Mouse (Mus musculus) kidney, adult 2 months (tissue): ENCODE data around the gene Ryr3. TPM values are rescaled to one million over a fixed set of nuclear protein-coding genes. Genes with fewer than 3 reads are reported as not detected.

ENCODE experiments used
- DNase-seq: peaks from one replicate; pipeline ENCODE4 v3.0.0; 2021
- H3K27ac ChIP-seq: fragments of 200-500 bp; 2 replicates; pipeline ENCODE4 v1.5.1; 2012; ENCODE audit warnings: low read depth, low read length, control low read depth, inconsistent platforms; ENCODE audit not compliant: insufficient read depth
- H3K27me3 ChIP-seq: fragments of 200-500 bp; replicated peaks from 2 replicates; pipeline ENCODE4 v1.6.1; 2012; ENCODE audit warnings: mild to moderate bottlenecking, moderate library complexity, low read length, inconsistent platforms; ENCODE audit not compliant: control insufficient read depth, insufficient read depth
- H3K36me3 ChIP-seq: fragments of 200-500 bp; 2 replicates; pipeline ENCODE4 v1.6.1; 2012; ENCODE audit warnings: mild to moderate bottlenecking, moderate library complexity, low read length, inconsistent platforms; ENCODE audit not compliant: control insufficient read depth, insufficient read depth
- H3K4me1 ChIP-seq: fragments of 200-500 bp; 2 replicates; pipeline ENCODE4 v1.6.1; 2011; ENCODE audit warnings: low read length; ENCODE audit not compliant: control insufficient read depth, insufficient read depth
- H3K4me3 ChIP-seq: fragments of 200-500 bp; 2 replicates; pipeline ENCODE4 v1.5.1; 2011; ENCODE audit warnings: mild to moderate bottlenecking, low read depth, low read length, control low read depth; ENCODE audit not compliant: insufficient read depth
- CTCF ChIP-seq: fragments of 200-500 bp; conservative IDR thresholded peaks from 2 replicates; pipeline ENCODE4 v1.5.1; 2011; ENCODE audit warnings: low read depth, mild to moderate bottlenecking, control low read depth, low read length, moderate library complexity, mixed read lengths; ENCODE audit not compliant: insufficient read depth, insufficient read length
- POLR2A ChIP-seq: fragments of 200-500 bp; IDR thresholded peaks from one replicate; pipeline ENCODE4 v1.6.1; 2011; ENCODE audit warnings: low read depth, low read length, control low read depth
- WGBS: fragments of 180-500 bp; shearing (Covaris S2); methylation state at CpG from one replicate; pipeline ENCODE4 v1.1.7; 2018; 5-methylcytosine and 5-hydroxymethylcytosine counted together
- polyA plus RNA-seq: library from polyadenylated mRNA; depleted of rRNA; stranded (reverse); fragments of >200 nt; gene quantifications from 2 replicates; pipeline ENCODE4 v1.2.3, GENCODE M21; 2012

The Ryr3 gene
- polyA plus RNA-seq, 1 experiment = 0.08 TPM

DNA sequence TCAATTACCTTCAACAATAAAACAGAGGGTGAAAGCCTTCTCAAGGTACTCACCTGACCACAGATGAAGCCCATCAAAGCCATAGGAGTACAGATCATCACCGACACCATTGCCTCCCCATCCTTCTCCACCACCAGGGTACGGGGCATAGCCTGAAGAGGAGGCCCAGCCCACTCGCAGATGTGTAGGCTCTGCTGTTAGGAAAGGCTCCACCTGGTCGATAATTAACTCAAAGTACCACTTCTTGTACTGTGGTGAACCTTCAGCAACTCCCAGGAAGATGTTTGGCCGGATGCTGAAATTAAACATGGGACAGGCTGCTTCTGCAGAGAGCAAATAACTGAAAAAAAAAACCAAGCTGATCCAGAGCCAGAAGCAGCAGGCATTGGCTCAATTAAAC lies 316.1 kb downstream of the Ryr3 start:
- no peak for TF ChIP-seq CTCF
- no peak for TF ChIP-seq POLR2A
- 50% methylated on average over 5 of the region's 5 CpGs for WGBS
- DNase-seq = no peak

DNA sequence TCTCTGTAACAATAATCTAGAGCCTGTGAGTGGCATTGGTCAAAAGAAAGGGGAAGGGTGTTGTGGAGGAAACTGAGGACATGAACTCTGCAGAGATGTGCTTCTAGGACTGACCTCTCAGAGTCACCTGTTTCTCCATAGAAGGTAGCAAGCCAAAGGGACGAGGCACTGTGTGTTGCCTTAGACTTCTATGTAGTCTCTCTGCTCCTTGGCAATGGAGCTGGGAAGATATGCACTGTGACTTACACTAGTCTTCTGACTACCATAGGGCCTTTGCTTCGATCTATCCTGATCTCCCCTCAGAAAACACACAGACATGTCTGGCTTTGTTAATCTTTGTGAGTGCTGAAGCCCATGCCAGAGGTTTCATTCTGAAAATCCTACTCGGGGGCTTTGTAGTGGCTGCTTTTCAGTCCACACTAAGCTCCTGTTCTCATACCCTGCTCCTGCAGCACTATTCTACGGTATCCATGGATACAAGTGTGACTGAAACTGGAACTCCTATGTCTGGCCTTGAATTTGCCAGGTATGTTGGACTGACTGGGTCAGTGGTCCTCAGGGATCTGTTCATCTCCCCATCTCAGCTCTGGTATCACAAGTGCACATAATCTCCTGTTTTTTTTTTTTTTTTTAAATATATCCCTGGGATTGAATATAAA lies 332.3 kb downstream of the Ryr3 start:
- no peaks in the 10 kb centered on the region for H3K4me1 ChIP-seq
- no peaks in the 10 kb centered on the region for H3K36me3 ChIP-seq
- no peaks in the 10 kb centered on the region for H3K27me3 ChIP-seq
- 74% methylated on average over 4 of the region's 4 CpGs for WGBS
- no peak overlapping the region for H3K27ac ChIP-seq
- no peak for TF ChIP-seq CTCF
- TF ChIP-seq POLR2A = no peak
- DNase-seq = no peak
- H3K4me3 ChIP-seq = no peak overlapping the region

More for the DNA sequence above, 316.1 kb downstream of the Ryr3 start:
- H3K27ac ChIP-seq = no peak overlapping the region
- H3K4me3 ChIP-seq = no peak overlapping the region
- H3K27me3 ChIP-seq = no peaks in the 10 kb centered on the region
- H3K4me1 ChIP-seq = no peaks in the 10 kb centered on the region
- H3K36me3 ChIP-seq = no peaks in the 10 kb centered on the region

DNA sequence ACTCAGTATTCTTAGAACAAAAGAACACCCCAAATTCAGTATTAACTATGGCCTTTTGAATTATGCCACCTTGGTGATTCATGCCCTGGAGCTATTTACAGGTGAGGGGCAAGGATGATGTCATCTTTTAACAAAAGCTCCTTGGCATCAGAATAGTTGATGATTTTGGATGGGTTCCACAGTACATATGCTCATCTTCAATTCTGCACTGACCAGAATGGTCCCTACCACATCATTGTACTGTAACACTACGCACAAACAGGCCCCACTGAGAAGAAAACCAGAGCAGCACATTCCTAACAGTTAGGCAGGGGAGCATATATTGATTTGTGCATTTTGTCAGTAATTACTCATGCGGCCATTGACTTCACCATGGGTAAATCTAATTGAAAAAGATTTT lies 335.1 kb downstream of the Ryr3 start:
- H3K36me3 ChIP-seq = no peaks in the 10 kb centered on the region
- H3K27me3 ChIP-seq = no peaks in the 10 kb centered on the region
- no peak overlapping the region for H3K27ac ChIP-seq
- no peaks in the 10 kb centered on the region for H3K4me1 ChIP-seq
- no peak for TF ChIP-seq CTCF
- no peak for TF ChIP-seq POLR2A
- DNase-seq = no peak
- WGBS = 97% methylated on average over 2 of the region's 2 CpGs
- no peak overlapping the region for H3K4me3 ChIP-seq

DNA sequence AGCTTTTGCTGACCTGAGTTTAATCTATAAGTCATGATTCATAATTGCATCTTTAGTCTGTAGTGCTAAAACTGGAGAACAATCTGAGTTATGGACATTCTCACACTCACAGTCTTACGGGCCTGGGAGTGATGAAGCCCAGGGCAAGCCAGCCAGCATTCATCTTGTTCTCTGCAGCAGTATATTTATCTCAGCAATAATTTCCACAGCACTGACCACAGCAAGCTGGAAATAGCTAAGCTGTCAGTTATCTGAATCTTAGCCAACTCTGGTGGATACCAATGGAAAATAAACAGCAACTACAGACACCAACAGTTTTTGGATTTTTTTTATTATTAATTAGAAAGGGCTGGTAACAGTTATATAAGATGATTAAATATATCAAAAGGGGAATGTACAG lies 335.5 kb downstream of the Ryr3 start:
- TF ChIP-seq POLR2A (no peak), CTCF (no peak)
- Histone ChIP-seq H3K4me1 (no peaks in the 10 kb centered on the region), H3K27ac (no peak overlapping the region), H3K36me3 (no peaks in the 10 kb centered on the region), H3K4me3 (no peak overlapping the region), H3K27me3 (no peaks in the 10 kb centered on the region)
- no peak for DNase-seq
- 70% methylated on average over 1 of the region's 1 CpGs for WGBS

DNA sequence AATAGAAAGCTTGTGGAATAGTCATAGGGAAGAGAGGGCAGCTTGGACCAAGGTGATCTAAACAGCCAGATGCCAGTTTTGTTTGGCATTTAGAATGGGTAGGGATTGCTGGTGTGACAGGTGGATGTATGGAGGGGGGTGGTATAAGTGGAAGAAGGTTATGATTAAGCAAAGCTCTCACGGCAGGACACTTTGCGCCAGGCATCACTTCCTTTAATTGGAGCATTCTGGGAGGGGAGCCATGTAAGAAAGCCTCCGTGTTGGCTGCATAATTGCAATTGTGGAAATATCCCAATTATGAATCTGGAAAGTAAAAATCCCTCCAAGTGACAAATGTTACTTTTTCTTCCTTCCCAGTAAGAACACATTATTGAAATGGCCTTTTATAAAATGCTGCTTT lies 339.5 kb downstream of the Ryr3 start:
- Histone ChIP-seq H3K27ac (no peak overlapping the region), H3K4me1 (no peaks in the 10 kb centered on the region), H3K27me3 (no peaks in the 10 kb centered on the region), H3K4me3 (no peak overlapping the region), H3K36me3 (no peaks in the 10 kb centered on the region)
- no peak for DNase-seq
- 87% methylated on average over 3 of the region's 3 CpGs for WGBS
- TF ChIP-seq POLR2A (no peak), CTCF (no peak)

DNA sequence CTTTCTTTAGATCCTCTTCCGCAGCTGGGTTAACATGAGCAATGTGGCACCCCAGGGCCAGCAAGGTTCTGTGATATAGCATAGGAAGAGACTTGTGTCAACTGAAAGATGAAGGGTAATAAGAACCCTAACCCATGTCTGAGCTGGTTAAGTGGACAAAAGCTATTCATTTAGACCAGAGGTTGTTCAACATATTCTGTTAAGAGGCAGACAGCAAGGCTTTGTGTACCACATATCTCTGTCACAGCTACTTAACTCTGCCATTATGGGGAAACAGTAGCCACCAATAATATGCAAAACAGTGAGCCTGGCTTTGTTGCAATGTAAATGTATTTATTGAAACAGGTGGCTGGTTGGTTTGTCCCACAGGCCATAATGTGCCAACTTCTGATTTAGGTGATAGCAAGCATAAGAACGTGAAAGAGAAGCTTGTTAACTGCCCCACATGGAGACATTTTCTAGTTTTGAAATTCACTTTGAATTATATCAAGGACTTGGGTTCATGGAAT lies 350.8 kb downstream of the Ryr3 start:
- H3K4me3 ChIP-seq = no peak overlapping the region
- H3K4me1 ChIP-seq = no peaks in the 10 kb centered on the region
- WGBS = 84% methylated on average over 2 of the region's 2 CpGs
- H3K27ac ChIP-seq = no peak overlapping the region
- no peaks in the 10 kb centered on the region for H3K27me3 ChIP-seq
- no peak for TF ChIP-seq CTCF
- TF ChIP-seq POLR2A = no peak
- no peak for DNase-seq
- no peaks in the 10 kb centered on the region for H3K36me3 ChIP-seq

DNA sequence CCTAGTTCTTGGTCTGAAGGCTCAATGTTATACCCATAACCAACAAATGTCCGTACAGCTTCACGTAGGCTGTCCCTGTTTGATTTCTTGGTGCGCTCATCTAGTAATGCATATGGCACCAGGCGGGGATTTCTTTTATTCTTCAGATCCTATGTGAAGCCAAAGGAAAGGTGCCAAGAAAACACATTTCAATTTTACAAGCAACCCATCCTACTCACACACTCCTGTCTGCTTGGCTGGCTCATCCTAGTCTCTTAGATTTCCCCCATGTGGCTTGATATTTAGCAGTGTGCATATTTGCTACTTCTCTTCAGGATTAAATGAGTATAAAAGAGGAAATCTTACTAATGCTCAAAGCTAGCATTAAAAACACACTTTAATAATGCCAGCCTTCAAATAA lies 355.1 kb downstream of the Ryr3 start:
- TF ChIP-seq POLR2A (no peak), CTCF (no peak)
- H3K4me1 ChIP-seq = no peaks in the 10 kb centered on the region
- H3K4me3 ChIP-seq = no peak overlapping the region
- no peak for DNase-seq
- WGBS = 96% methylated on average over 4 of the region's 4 CpGs
- H3K27me3 ChIP-seq = no peaks in the 10 kb centered on the region
- H3K27ac ChIP-seq = no peak overlapping the region
- no peaks in the 10 kb centered on the region for H3K36me3 ChIP-seq
